Mouse (Mus musculus) small intestine, adult 2 months (tissue): Measurements from ENCODE around the gene Gm49388. TPM values are rescaled to one million over a fixed set of nuclear protein-coding genes. Genes with fewer than 3 reads are reported as not detected.
A peak's percentile ranks its signal among the peaks of the same experiment; 100 is the strongest.

Experiments
- H3K27ac ChIP-seq: fragments of 200-500 bp; 2 replicates; pipeline ENCODE4 v1.5.1; 2012; ENCODE audit warnings: low read depth, low read length, control low read depth, inconsistent platforms; ENCODE audit not compliant: insufficient read depth
- H3K27me3 ChIP-seq: fragments of 200-500 bp; 2 replicates; pipeline ENCODE4 v1.6.1; 2012; ENCODE audit warnings: mild to moderate bottlenecking, moderate library complexity, low read length, inconsistent platforms; ENCODE audit not compliant: control insufficient read depth, insufficient read depth
- H3K36me3 ChIP-seq: fragments of 200-500 bp; 2 replicates; pipeline ENCODE4 v1.6.1; 2012; ENCODE audit warnings: mild to moderate bottlenecking, low read length, control low read depth, inconsistent platforms; ENCODE audit not compliant: control insufficient read depth, insufficient read depth
- H3K4me1 ChIP-seq: fragments of 200-500 bp; 2 replicates; pipeline ENCODE4 v1.6.1; 2012; ENCODE audit warnings: low read length, inconsistent platforms, mixed read lengths; ENCODE audit not compliant: control insufficient read depth, insufficient read depth, insufficient read length
- H3K4me3 ChIP-seq: fragments of 200-500 bp; 2 replicates; pipeline ENCODE4 v1.5.1; 2012; ENCODE audit warnings: low read depth, mild to moderate bottlenecking, control low read depth, inconsistent platforms, low read length, moderate library complexity
- CTCF ChIP-seq: fragments of 200-500 bp; IDR thresholded peaks from 2 replicates; pipeline ENCODE4 v1.5.1; 2012; ENCODE audit warnings: low read depth, mild to moderate bottlenecking, control low read depth, inconsistent platforms, low read length, moderate library complexity, mixed read lengths; ENCODE audit not compliant: insufficient replicate concordance, insufficient read length; ENCODE audit errors: extremely low read depth
- POLR2A ChIP-seq: fragments of 200-500 bp; IDR thresholded peaks from 2 replicates; pipeline ENCODE4 v1.6.1; 2012; ENCODE audit warnings: low read depth, mild to moderate bottlenecking, control low read depth, inconsistent platforms, low read length, moderate library complexity
- WGBS: fragments of 180-500 bp; shearing (Covaris S2); methylation state at CpG from one replicate; pipeline ENCODE4 v1.1.7; 2018; 5-methylcytosine and 5-hydroxymethylcytosine counted together
- polyA plus RNA-seq: library from polyadenylated mRNA; depleted of rRNA; stranded (reverse); fragments of >200 nt; gene quantifications from 2 replicates; pipeline ENCODE4 v1.2.3, GENCODE M21; 2012

The Gm49388 gene
- polyA plus RNA-seq, 1 experiment = not detected

GRCm38 (mm10) chr7:127811240-127811639 is 25.8 kb downstream of the Gm49388 start:
- 49% methylated on average over 4 of the region's 4 CpGs for WGBS
- H3K27ac ChIP-seq = no peak overlapping the region

GRCm38 (mm10) chr7:127812292-127812691 is 26.9 kb downstream of the Gm49388 start:
- WGBS = 85% methylated on average over 3 of the region's 3 CpGs
- H3K27ac ChIP-seq = no peak overlapping the region
- TF ChIP-seq POLR2A (no peak), CTCF (no peak)

More at GRCm38 (mm10) chr7:127811240-127811639, 25.8 kb downstream of the Gm49388 start:
- Histone ChIP-seq H3K4me3 (peak overlapping the region; percentile 33), H3K36me3 (no peaks in the 10 kb centered on the region), H3K27me3 (no peaks in the 10 kb centered on the region), H3K4me1 (peaks cover 23% of the 10 kb centered on the region)
- no peak for TF ChIP-seq POLR2A

GRCm38 (mm10) chr7:127813821-127814220 is 28.4 kb downstream of the Gm49388 start:
- Histone ChIP-seq H3K27ac (no peak overlapping the region), H3K36me3 (no peaks in the 10 kb centered on the region), H3K4me3 (no peak overlapping the region), H3K4me1 (peaks cover 14% of the 10 kb centered on the region), H3K27me3 (no peaks in the 10 kb centered on the region)
- TF ChIP-seq CTCF (no peak), POLR2A (no peak)
- WGBS = 33% methylated on average over 4 of the region's 4 CpGs

More at GRCm38 (mm10) chr7:127812292-127812691, 26.9 kb downstream of the Gm49388 start:
- Histone ChIP-seq H3K4me3 (no peak overlapping the region), H3K27me3 (no peaks in the 10 kb centered on the region), H3K4me1 (peaks cover 20% of the 10 kb centered on the region), H3K36me3 (no peaks in the 10 kb centered on the region)

- TF ChIP-seq CTCF (no peak), POLR2A (no peak)
- 66% methylated on average over 19 of the region's 19 CpGs for WGBS
- H3K4me3 ChIP-seq = no peak overlapping the region
- no peak overlapping the region for H3K27ac ChIP-seq
- peaks cover 14% of the 10 kb centered on the region for H3K4me1 ChIP-seq
- no peaks in the 10 kb centered on the region for H3K36me3 ChIP-seq
- no peaks in the 10 kb centered on the region for H3K27me3 ChIP-seq
These were observed 29.0 kb downstream of the Gm49388 start for GRCm38 (mm10) chr7:127814241-127814921.

- Histone ChIP-seq H3K4me1 (peaks cover 14% of the 10 kb centered on the region), H3K27ac (no peak overlapping the region), H3K27me3 (no peaks in the 10 kb centered on the region), H3K36me3 (no peaks in the 10 kb centered on the region), H3K4me3 (no peak overlapping the region)
- TF ChIP-seq POLR2A = no peak
- TF ChIP-seq CTCF = no peak
- 89% methylated on average over 15 of the region's 15 CpGs for WGBS
These were observed 29.8 kb downstream of the Gm49388 start for GRCm38 (mm10) chr7:127815116-127815665.

- no peak overlapping the region for H3K27ac ChIP-seq
- H3K27me3 ChIP-seq = no peaks in the 10 kb centered on the region
- no peaks in the 10 kb centered on the region for H3K36me3 ChIP-seq
- H3K4me3 ChIP-seq = no peak overlapping the region
- peaks cover 9% of the 10 kb centered on the region for H3K4me1 ChIP-seq
- no peak for TF ChIP-seq POLR2A
- 69% methylated on average over 15 of the region's 15 CpGs for WGBS
These were observed 30.8 kb downstream of the Gm49388 start for GRCm38 (mm10) chr7:127815954-127816821.

GRCm38 (mm10) chr7:127817053-127817452 is 31.6 kb downstream of the Gm49388 start:
- no peaks in the 10 kb centered on the region for H3K36me3 ChIP-seq
- no peaks in the 10 kb centered on the region for H3K27me3 ChIP-seq
- H3K4me1 ChIP-seq = peaks cover 7% of the 10 kb centered on the region
- no peak overlapping the region for H3K27ac ChIP-seq
- WGBS = 80% methylated on average over 7 of the region's 7 CpGs
- no peak overlapping the region for H3K4me3 ChIP-seq
- no peak for TF ChIP-seq POLR2A
- no peak for TF ChIP-seq CTCF
